Mouse (Mus musculus): ENCODE data around the gene Grik5.
"Not testable (repeated sequence)": the region's sequence is repeated elsewhere in the genome, so short reads cannot be mapped to it uniquely, and the experiment has no call there.

Grik5 gene

GRCm38 (mm10) chr7:25077414-25077755 lies 5.2 kb upstream of the Grik5 start:
- no peak for DNase-seq

DNA sequence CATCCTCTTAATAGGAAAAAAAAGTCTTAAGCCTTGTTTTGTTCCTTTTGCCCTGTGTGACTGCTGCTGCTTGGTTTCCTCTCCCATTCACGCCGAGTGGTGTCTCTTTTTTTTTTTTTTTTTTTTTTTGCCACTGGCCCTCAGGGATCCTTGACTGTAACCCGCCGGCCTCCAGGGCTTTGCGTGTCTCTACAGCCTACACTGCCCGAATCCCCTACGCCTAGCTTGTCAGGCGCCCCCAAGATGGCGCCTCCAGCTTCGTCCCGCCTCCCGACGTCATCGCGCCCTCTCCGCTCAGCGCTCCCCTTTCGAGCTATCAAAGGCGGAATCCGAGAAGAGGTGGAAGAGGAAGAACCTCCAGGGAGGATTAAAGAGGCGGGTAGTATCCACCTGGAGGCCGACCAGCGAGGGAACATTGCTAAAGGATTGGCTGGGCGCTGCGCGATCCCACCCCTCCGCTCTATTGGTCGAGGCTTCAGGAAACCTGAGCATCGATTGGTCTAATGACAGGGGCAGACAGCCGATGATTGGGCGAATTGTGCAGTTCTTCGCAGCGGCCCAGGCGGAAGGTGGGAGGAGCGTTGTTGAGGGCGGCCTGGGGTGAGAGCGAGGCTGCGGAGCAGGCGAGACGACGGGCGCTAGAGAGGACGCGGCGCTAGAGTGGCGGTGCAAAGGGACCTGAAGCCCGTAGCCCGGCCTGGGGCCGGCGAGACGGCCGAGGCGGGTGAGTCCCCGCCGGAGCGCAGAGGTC lies 4.7 kb upstream of the Grik5 start:
- DNase-seq: peak; percentile 98 to 99

DNA sequence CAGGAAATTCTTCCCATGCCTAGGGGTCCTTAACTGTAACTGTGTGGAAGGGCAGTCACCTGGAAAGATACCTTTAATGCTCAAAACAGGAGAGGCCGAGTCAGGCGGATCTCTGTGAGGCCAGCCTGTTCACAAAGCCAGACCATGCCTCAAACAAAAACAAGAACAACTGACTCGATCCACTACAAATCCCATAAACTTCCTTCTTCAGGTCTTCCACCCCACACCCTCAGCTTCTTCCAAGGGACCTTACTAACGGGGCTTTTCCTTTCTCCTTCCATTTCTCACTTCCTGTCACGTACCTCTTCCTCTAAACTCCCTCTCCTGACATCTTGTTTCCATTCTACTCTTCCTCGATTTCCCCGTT lies 4.1 kb upstream of the Grik5 start:
- no peak for DNase-seq

DNA sequence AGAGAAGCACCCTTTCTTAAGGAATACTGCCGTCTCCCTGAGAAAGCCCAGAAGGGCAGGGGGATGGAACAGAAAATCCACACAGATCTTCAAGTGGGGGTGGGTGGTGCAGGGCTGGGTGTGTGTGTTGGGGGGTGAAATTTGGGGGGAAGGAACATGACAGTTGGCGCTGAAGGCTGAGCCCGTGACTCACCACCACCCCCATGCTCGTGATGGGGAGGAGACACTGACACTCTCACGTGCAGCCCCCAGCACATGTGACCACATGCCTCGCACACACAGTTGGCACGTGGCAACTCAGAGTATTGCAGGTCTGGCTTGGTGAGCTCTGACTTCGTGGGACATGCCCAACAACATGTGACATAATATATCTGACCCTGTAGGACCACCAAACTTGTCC lies 1.8 kb upstream of the Grik5 start:
- no peak for DNase-seq

DNA sequence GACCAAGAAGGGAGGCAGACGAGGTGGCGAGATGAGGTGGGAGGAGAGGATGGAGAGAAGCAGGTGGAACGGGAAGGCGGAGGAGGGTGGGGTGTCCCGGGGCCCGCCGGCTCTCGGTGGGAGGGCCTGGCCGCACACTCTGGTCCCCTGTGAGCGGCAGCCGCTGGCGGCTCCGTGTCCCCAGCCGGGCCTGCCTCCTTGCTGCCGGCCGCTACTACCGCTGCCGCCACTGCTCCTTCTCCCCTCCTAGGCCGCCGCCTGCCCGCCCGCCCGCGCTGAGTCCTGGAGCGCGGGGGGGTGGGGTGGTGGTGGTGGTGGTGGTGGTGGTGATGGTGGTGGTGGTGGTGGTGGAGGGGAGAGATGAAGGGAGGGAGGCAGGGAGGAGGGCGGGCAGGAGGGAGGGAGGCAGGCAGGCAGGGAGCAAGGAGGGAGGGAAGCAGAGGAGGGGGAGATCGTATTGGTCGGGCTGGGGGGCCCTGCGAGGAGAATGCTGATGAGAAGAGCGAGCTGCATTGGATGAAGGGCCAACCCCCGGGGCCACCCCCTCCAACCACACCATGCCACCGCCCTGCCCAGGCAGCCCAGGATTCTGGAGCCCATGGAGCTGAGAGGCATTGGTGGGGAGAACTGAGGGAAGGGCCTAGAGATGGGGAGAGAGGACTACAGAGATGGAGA lies 707 bp upstream of the Grik5 start:
- DNase-seq: no peak

DNA sequence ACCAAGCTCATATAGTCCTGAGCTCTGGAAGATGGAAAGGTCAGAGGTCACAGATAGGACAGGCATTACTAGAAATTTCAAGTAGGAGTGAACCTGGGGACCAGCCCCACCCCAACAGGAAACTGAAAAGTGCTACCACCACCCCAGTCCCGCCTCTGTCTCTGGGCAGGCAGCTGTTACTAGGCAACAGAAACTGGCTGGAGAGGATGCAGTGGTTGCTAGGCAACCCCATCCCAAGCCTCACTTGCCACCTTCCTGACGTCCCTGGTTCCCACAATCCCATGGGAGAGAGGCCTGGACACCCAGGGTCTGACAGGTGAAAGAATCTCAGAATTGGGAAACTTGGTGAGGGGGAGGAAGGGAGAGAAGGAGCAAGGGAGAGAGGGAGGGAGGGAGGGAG lies 3.4 kb downstream of the Grik5 start:
- DNase-seq: no peak

DNA sequence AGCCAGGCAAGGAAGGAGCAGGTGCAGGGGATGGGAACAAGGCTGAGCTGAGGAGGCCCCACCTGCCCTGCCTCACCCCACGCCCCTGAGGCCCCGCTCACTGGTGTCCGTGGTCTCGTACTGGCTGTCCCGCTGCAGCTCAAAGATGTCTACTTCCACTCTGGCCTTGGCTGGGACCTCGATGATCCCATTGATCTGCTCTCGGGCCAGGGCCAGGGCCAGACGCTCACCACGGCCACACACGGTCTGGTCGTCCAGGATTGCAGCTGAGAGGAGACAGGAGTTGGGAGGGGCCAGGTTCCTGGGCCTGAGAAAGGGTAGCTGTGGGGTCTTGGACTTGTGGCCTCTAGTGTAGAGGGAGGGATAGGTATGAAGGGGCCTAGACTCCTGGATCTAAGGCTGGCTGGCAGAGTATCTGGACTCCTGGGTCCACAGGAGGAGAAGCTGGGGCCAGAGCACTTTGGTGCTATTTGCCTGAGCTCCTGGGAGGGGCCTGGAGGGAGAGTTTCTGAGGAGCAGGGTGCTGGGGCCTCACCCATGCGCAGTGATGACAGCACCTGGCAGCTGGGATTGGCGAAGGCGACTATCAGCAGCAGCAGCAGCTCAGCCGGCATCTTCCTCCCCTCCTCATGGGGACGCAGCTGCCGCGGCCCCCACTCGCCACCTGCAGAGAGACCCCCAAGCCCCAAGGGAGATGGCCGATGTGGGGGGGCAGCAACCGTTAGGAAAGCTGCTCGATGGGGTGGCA lies 4.1 kb downstream of the Grik5 start:
- no peak for DNase-seq

GRCm38 (mm10) chr7:25067338-25067737 lies 4.8 kb downstream of the Grik5 start:
- no peak for DNase-seq

DNA sequence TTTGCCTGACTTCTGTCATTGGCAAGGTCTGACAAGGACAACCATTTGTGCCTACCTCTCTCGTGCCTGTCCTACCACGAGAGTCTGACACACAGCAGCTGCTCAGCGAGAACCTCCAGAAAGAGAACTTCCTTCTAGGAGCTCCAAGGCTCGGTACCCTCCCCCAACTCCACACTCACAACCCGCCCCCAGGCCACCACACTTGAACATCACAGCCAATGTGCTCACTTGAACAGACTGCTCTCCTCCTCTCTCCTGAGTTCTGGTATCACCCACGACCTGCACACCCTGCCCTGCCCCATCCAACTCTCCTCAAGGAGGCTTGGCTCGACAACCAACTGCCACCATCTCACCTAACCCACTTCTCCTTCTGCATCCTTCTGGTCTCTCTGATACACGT lies 8.2 kb downstream of the Grik5 start:
- no peak for DNase-seq

GRCm38 (mm10) chr7:25063346-25063745 lies 8.8 kb downstream of the Grik5 start:
- no peak for DNase-seq

GRCm38 (mm10) chr7:25058836-25059235 lies 13.3 kb downstream of the Grik5 start:
- DNase-seq: peak; percentile 39 to 41

- no peak for DNase-seq
Measured at GRCm38 (mm10) chr7:25058394-25058793, 13.8 kb downstream of the Grik5 start.

DNA sequence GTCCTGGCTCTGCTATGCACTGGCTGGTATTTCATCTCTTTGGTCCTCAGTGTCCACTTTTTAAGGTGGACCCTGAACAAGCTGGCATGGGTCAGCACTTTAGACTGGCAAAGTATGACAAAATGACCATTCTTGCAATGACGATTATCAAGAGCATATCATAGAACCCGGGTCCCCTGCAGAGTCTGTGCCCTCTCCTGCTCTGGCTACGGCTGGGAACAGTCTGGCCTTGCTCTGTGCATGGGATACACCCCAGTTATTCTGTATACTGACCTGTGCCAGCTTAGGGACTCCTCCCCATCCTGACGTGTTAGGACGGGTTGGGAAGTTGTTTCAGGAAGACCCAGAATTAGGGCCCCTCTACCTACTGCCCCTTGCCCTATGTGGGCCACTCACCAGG lies 14.3 kb downstream of the Grik5 start:
- no peak for DNase-seq

DNA sequence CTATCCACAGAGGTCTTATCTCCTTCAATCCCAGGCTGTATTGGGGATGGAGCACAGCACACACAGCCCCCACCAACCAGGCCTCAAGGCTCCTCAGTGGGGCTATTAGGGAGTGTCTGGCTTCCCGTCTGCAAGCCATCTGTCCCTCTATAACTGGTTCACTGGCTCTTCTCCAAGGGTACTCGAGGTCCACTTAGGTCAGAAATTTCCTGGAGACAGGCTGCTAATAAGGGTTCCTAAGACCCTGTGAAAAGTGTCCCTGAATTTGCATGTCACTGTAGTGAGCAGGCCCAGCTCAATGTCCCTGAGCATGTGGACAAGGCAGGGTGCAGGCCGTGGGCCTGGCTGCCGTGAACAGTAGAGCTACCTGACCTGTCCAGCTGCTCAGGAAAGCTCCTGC lies 15.2 kb downstream of the Grik5 start:
- DNase-seq: no peak

DNA sequence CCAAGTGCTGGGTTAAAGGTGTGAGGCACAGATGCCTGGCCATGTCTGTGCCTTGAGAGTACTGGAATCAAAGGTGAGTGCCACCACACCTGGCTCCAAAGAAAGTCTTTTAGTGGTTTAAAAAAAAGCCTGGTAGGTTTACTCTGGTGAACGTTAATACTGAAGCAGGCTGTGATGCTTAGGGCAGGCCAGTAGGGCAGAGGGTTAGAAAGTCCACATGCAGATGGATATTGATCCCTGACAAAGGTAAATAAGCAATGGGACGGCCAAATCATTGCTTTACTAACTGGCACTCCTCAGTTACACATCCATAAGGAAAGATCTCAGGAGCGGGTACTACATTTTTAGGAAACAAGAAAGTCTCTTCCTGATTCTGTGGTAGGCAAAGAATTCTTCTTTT lies 19.6 kb downstream of the Grik5 start:
- DNase-seq: no peak

DNA sequence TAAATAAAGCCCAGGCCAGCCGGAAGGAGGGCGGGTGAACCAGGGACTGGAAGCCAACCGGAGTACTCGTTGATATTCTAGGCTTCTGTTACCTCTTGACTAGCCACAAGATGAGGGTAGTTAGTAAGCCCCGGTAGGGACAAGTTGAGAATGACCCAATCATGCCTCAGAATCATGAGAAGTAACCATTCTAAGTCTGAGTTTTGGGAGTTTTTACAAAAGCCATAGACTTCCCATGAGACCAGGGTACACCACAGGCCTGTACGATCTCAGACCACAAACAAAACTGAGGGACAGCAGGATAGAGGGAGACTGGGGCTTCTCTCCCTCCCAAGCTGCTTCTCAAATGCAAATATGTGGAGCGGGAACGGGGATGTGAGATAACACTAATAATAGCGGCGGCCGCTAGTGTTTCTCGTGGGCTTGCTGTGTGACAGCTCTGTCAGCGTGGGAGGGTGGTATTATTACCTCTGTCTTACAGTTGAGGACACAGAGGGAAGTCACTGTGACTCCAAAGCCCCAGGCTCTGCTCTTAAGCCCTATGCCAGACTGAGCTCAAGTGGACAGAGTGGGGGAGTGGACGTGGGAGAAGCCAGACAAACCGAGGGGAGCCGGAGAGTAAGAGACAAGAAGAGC lies 22.7 kb downstream of the Grik5 start:
- no peak for DNase-seq

GRCm38 (mm10) chr7:25047363-25047762 lies 24.8 kb downstream of the Grik5 start:
- DNase-seq: no peak

DNA sequence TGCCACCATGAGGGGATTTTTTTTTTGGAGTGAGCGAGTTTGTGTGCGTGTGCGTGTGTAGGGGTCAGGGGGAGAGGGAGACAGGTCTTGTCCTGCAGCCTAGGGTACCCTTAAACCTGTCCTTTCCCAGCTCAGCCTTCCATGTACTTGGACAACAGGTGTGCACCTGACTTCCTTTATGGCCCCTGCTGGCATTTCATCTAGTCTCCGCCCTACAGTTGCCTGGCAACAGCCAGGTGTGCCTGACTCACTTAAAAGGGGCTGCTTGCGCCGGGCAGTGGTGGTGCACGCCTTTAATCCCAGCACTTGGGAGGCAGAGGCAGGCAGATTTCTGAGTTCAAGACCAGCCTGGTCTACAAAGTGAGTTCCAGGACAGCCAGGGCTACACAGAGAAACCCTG lies 27.5 kb downstream of the Grik5 start:
- DNase-seq: not testable (repeated sequence)

GRCm38 (mm10) chr7:25041921-25042320 lies 30.2 kb downstream of the Grik5 start:
- DNase-seq: no peak

DNA sequence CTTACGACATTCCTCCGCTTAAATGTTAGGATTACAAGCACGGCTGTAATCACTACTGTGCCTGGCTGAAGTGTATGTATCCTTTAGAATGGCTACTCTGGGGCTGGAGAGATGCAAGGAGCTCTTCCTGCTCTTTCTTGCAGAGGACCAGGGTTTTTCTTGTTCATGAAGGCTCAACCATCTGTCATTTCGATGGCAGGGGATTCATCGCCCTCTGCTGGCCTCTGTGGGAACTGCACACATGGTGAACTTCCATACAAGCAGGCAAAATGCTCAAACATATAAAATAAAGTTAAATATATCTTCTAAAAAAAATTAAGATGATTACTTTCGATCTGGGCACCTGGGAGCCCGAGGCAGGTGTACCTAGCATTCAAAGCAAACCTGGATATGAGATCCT lies 36.2 kb downstream of the Grik5 start:
- DNase-seq: peak; percentile 28 to 66

DNA sequence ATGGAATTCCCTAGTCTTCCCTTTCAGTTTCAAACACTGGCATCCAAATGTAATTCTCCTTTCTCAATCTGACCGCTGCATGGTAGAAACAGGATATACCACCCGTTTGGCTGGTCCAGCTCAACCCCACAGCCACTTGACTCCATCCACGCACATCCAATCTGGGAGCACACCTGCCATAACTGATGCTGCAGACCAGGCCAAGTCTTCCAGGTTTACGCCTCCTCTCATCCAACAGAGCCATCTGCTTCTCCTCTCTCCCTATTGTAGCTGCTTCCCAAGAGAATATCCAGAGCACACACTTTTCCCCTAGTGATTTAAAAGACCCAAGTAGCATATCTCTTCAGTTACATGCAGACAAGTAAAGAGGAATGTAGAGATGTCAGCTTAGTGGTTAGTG lies 37.4 kb downstream of the Grik5 start:
- no peak for DNase-seq

- no peak for DNase-seq
Measured at GRCm38 (mm10) chr7:25031528-25031927, 40.6 kb downstream of the Grik5 start.

GRCm38 (mm10) chr7:25030032-25030753 lies 42.0 kb downstream of the Grik5 start:
- DNase-seq: peak in 1 of 2 experiments; percentile 69

All from kidney, adult 8-10 months (tissue).